Mouse (Mus musculus): ENCODE data around the gene Dctpp1. TPM values are rescaled to one million over a fixed set of nuclear protein-coding genes. Genes with fewer than 3 reads are reported as not detected.
"Not testable (repeated sequence)": the region's sequence is repeated elsewhere in the genome, so short reads cannot be mapped to it uniquely, and the experiment has no call there.

Dctpp1 gene
- polyA plus RNA-seq, 1 experiment from 2014 or later = 197 TPM

GRCm38 (mm10) chr7:127259186-127259905, 1.2 kb downstream of the Dctpp1 start:
- Histone ChIP-seq H3K9me3 (replicated peaks; ENCODE audit: control insufficient read depth, low read length) (no peaks in the 10 kb centered on the region), H3K9ac (ENCODE audit: low read depth, low read length) (no peak overlapping the region; the same call in 1 of the 2 replicates), H3K4me3 (ENCODE audit: low read depth, low read length) (peak overlapping the region; percentile 74), H3K4me2 (peak overlapping the region; percentile 86), H3K36me3 (ENCODE audit: control insufficient read depth, insufficient read depth, low read length) (no peaks in the 10 kb centered on the region; the same call in 1 of the 2 replicates), H3K27me3 (ENCODE audit: control insufficient read depth, insufficient read depth, low read length) (no peaks in the 10 kb centered on the region), H3K4me1 (ENCODE audit: control insufficient read depth, insufficient read depth, low read length) (peaks cover 18% of the 10 kb centered on the region; the same call in 1 of the 2 replicates), H3K27ac (ENCODE audit: low read depth, low read length) (no peak overlapping the region)
- 72% methylated on average over 8 of the region's 8 CpGs for WGBS (ENCODE audit: insufficient replicate concordance)
- ATAC-seq (replicated peaks; ENCODE audit: insufficient number of reproducible peaks, low FRiP score, low TSS enrichment) = no peak

DNA sequence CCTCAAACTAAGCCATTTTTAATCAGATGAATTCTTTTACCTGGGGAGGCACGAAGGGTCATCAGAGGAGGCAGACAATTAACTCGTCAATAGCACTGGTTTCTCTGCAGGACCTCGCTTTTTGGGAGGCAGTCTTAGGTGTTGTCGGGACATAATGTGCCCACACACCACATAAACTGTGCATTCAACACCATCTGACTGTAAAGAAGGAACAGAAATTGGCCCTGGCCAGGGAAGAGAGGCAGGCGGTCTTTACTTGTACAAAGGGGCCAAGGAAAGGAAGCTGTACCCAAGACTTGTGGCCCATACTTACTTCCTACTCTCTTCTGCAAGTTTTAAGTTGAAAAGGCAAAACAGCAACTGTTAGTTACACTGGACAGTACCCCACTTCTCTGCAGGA, 4.0 kb downstream of the Dctpp1 start:
- Histone ChIP-seq H3K4me1 (ENCODE audit: control insufficient read depth, insufficient read depth, low read length) (peaks cover 18% of the 10 kb centered on the region; the same call in 1 of the 2 replicates), H3K36me3 (ENCODE audit: control insufficient read depth, insufficient read depth, low read length) (no peaks in the 10 kb centered on the region; the same call in 1 of the 2 replicates), H3K9ac (ENCODE audit: low read depth, low read length) (no peak overlapping the region), H3K27ac (ENCODE audit: low read depth, low read length) (no peak overlapping the region), H3K9me3 (replicated peaks; ENCODE audit: control insufficient read depth, low read length) (no peaks in the 10 kb centered on the region), H3K27me3 (ENCODE audit: control insufficient read depth, insufficient read depth, low read length) (no peaks in the 10 kb centered on the region), H3K4me2 (no peak overlapping the region), H3K4me3 (ENCODE audit: low read depth, low read length) (no peak overlapping the region)
- WGBS (ENCODE audit: insufficient replicate concordance) = 92% methylated on average over 5 of the region's 5 CpGs
- no peak for ATAC-seq (replicated peaks; ENCODE audit: insufficient number of reproducible peaks, low FRiP score, low TSS enrichment)

- Histone ChIP-seq H3K4me1 (ENCODE audit: control insufficient read depth, insufficient read depth, low read length) (peaks cover 18% of the 10 kb centered on the region; the same call in 1 of the 2 replicates), H3K9ac (ENCODE audit: low read depth, low read length) (no peak overlapping the region), H3K4me3 (ENCODE audit: low read depth, low read length) (no peak overlapping the region), H3K4me2 (no peak overlapping the region), H3K9me3 (replicated peaks; ENCODE audit: control insufficient read depth, low read length) (no peaks in the 10 kb centered on the region), H3K27ac (ENCODE audit: low read depth, low read length) (no peak overlapping the region), H3K27me3 (ENCODE audit: control insufficient read depth, insufficient read depth, low read length) (no peaks in the 10 kb centered on the region), H3K36me3 (ENCODE audit: control insufficient read depth, insufficient read depth, low read length) (no peaks in the 10 kb centered on the region; the same call in 1 of the 2 replicates)
- 79% methylated on average over 2 of the region's 2 CpGs for WGBS (ENCODE audit: insufficient replicate concordance)
- ATAC-seq (replicated peaks; ENCODE audit: insufficient number of reproducible peaks, low FRiP score, low TSS enrichment) = no peak
These were observed 4.5 kb downstream of the Dctpp1 start for GRCm38 (mm10) chr7:127255965-127256364.

- no peaks in the 10 kb centered on the region for H3K9me3 ChIP-seq (replicated peaks; ENCODE audit: control insufficient read depth, low read length)
- no peak for ATAC-seq (replicated peaks; ENCODE audit: insufficient number of reproducible peaks, low FRiP score, low TSS enrichment)
- H3K27ac ChIP-seq (ENCODE audit: low read depth, low read length) = peak overlapping the region; percentile 90; the same call in 1 of the 2 replicates
- no peaks in the 10 kb centered on the region for H3K27me3 ChIP-seq (ENCODE audit: control insufficient read depth, insufficient read depth, low read length)
- peak overlapping the region; percentile 85; the same call in 1 of the 2 replicates for H3K9ac ChIP-seq (ENCODE audit: low read depth, low read length)
- H3K4me3 ChIP-seq (ENCODE audit: low read depth, low read length) = peak overlapping the region; percentile 65
- peaks cover 18% of the 10 kb centered on the region; the same call in 1 of the 2 replicates for H3K4me1 ChIP-seq (ENCODE audit: control insufficient read depth, insufficient read depth, low read length)
- H3K36me3 ChIP-seq (ENCODE audit: control insufficient read depth, insufficient read depth, low read length) = no peaks in the 10 kb centered on the region; the same call in 1 of the 2 replicates
- peak overlapping the region; percentile 97 for H3K4me2 ChIP-seq
- 19% methylated on average over 4 of the region's 4 CpGs for WGBS (ENCODE audit: insufficient replicate concordance)
These were observed 5.5 kb downstream of the Dctpp1 start for GRCm38 (mm10) chr7:127255008-127255407.

DNA sequence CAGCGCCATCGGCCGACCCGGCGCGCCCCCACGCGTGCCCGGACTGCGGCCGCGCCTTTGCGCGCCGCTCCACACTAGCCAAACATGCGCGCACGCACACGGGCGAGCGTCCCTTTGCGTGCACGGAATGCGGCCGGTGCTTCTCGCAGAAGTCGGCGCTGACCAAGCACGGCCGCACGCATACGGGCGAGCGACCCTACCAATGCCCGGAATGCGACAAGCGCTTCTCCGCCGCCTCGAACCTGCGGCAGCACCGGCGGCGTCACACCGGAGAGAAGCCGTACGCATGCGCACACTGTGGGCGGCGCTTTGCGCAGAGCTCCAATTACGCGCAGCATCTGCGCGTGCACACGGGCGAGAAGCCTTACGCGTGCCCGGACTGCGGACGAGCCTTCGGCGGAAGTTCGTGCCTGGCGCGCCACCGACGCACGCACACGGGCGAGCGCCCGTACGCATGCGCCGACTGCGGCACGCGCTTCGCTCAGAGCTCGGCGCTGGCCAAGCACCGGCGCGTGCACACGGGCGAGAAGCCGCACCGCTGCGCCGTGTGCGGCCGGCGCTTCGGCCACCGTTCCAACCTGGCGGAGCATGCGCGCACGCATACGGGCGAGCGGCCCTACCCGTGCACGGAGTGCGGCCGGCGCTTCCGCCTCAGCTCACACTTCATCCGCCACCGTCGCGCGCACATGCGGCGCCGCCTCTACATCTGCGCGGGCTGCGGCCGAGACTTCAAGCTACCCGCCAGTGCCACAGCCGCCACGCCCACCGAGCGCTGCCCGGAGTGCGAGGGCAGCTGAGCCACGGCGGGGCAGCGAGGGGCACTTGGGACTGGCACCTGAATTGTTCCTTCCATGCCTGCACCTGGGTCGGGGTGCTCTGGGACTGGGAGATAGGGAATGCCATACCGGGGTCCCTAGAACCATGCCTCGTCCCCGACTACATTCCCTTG, 6.4 kb downstream of the Dctpp1 start:
- Histone ChIP-seq H3K27me3 (ENCODE audit: control insufficient read depth, insufficient read depth, low read length) (no peaks in the 10 kb centered on the region), H3K4me1 (ENCODE audit: control insufficient read depth, insufficient read depth, low read length) (peaks cover 11% of the 10 kb centered on the region; the same call in 1 of the 2 replicates), H3K9me3 (replicated peaks; ENCODE audit: control insufficient read depth, low read length) (no peaks in the 10 kb centered on the region), H3K4me3 (ENCODE audit: low read depth, low read length) (peak overlapping the region; percentile 65), H3K27ac (ENCODE audit: low read depth, low read length) (peak overlapping the region; percentile 90), H3K36me3 (ENCODE audit: control insufficient read depth, insufficient read depth, low read length) (no peaks in the 10 kb centered on the region; the same call in 1 of the 2 replicates), H3K4me2 (peak overlapping the region; percentile 97), H3K9ac (ENCODE audit: low read depth, low read length) (peak overlapping the region; percentile 85)
- ATAC-seq (replicated peaks; ENCODE audit: insufficient number of reproducible peaks, low FRiP score, low TSS enrichment) = peak; percentile 90
- under 1% methylated on average over 123 of the region's 136 CpGs for WGBS (ENCODE audit: insufficient replicate concordance)

- peak overlapping the region; percentile 90 for H3K27ac ChIP-seq (ENCODE audit: low read depth, low read length)
- no peaks in the 10 kb centered on the region for H3K27me3 ChIP-seq (ENCODE audit: control insufficient read depth, insufficient read depth, low read length)
- peaks cover 10% of the 10 kb centered on the region; the same call in 1 of the 2 replicates for H3K4me1 ChIP-seq (ENCODE audit: control insufficient read depth, insufficient read depth, low read length)
- peak overlapping the region; percentile 65 for H3K4me3 ChIP-seq (ENCODE audit: low read depth, low read length)
- peak overlapping the region; percentile 85 for H3K9ac ChIP-seq (ENCODE audit: low read depth, low read length)
- H3K36me3 ChIP-seq (ENCODE audit: control insufficient read depth, insufficient read depth, low read length) = no peaks in the 10 kb centered on the region; the same call in 1 of the 2 replicates
- no peaks in the 10 kb centered on the region for H3K9me3 ChIP-seq (replicated peaks; ENCODE audit: control insufficient read depth, low read length)
- ATAC-seq (replicated peaks; ENCODE audit: insufficient number of reproducible peaks, low FRiP score, low TSS enrichment) = no peak
- peak overlapping the region; percentile 97 for H3K4me2 ChIP-seq
- WGBS (ENCODE audit: insufficient replicate concordance) = 79% methylated on average over 6 of the region's 6 CpGs
These were observed 7.2 kb downstream of the Dctpp1 start for GRCm38 (mm10) chr7:127253341-127253740.

- Histone ChIP-seq H3K27ac (ENCODE audit: low read depth, low read length) (no peak overlapping the region), H3K36me3 (ENCODE audit: control insufficient read depth, insufficient read depth, low read length) (no peaks in the 10 kb centered on the region; the same call in 1 of the 2 replicates), H3K4me1 (ENCODE audit: control insufficient read depth, insufficient read depth, low read length) (peaks cover 10% of the 10 kb centered on the region; the same call in 1 of the 2 replicates), H3K27me3 (ENCODE audit: control insufficient read depth, insufficient read depth, low read length) (no peaks in the 10 kb centered on the region), H3K4me2 (no peak overlapping the region), H3K9me3 (replicated peaks; ENCODE audit: control insufficient read depth, low read length) (no peaks in the 10 kb centered on the region), H3K9ac (ENCODE audit: low read depth, low read length) (0 out of 2 replicates have a peak overlapping the region, but pooled peaks have one; percentile 28), H3K4me3 (ENCODE audit: low read depth, low read length) (no peak overlapping the region)
- 86% methylated on average over 2 of the region's 2 CpGs for WGBS (ENCODE audit: insufficient replicate concordance)
- ATAC-seq (replicated peaks; ENCODE audit: insufficient number of reproducible peaks, low FRiP score, low TSS enrichment) = no peak
These were observed 8.1 kb downstream of the Dctpp1 start for GRCm38 (mm10) chr7:127252414-127252813.

DNA sequence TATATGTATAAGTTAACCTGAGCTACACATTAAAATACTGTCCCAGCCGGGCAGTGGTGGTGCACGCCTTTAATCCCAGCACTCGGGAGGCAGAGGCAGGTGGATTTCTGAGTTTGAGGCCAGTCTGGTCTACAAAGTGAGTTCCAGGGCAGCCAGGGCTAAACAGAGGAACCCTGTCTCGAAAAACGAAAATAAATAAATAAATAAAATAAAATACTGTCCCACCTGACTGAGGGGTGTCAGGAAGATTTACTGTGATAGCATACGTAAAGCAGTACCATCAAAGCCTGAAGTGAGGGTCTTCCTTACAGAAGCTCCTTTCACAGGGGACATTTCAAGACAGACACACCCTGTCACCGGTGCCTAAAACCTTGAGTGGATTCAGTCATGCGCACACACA, 10.0 kb downstream of the Dctpp1 start:
- H3K9ac ChIP-seq (ENCODE audit: low read depth, low read length); H3K27me3 ChIP-seq (ENCODE audit: control insufficient read depth, insufficient read depth, low read length); H3K9me3 ChIP-seq (replicated peaks; ENCODE audit: control insufficient read depth, low read length); H3K4me3 ChIP-seq (ENCODE audit: low read depth, low read length); ATAC-seq (replicated peaks; ENCODE audit: insufficient number of reproducible peaks, low FRiP score, low TSS enrichment); H3K4me2 ChIP-seq; H3K27ac ChIP-seq (ENCODE audit: low read depth, low read length); H3K36me3 ChIP-seq (ENCODE audit: control insufficient read depth, insufficient read depth, low read length): not testable (repeated sequence)
- H3K4me1 ChIP-seq (ENCODE audit: control insufficient read depth, insufficient read depth, low read length) = peaks cover 13% of the 10 kb centered on the region
- 88% methylated on average over 8 of the region's 8 CpGs for WGBS (ENCODE audit: insufficient replicate concordance)
